Mouse (Mus musculus) G1E (cell line): ENCODE data around the gene Enox1. TPM values are rescaled to one million over a fixed set of nuclear protein-coding genes. Genes with fewer than 3 reads are reported as not detected.

Experiments used
- ATAC-seq: 2 replicates; pipeline ENCODE4 v1.8.0; 2016; ENCODE audit warnings: mild to moderate bottlenecking; ENCODE audit not compliant: insufficient number of reproducible peaks, poor library complexity, low FRiP score, severe bottlenecking; ENCODE audit errors: extremely low read depth
- DNase-seq: peaks from one replicate; pipeline ENCODE4 v3.0.0; 2012; ENCODE audit warnings: low spot score
- H3K27me3 ChIP-seq: 2 replicates; pipeline ENCODE4 v1.6.1; 2012; ENCODE audit warnings: mild to moderate bottlenecking, low read length, inconsistent platforms; ENCODE audit not compliant: insufficient read depth
- H3K36me3 ChIP-seq: replicated peaks from 2 replicates; pipeline ENCODE3; 2012; ENCODE audit warnings: mild to moderate bottlenecking, inconsistent platforms
- H3K4me1 ChIP-seq: 2 replicates; pipeline ENCODE4 v1.6.1; 2012; ENCODE audit warnings: low read depth, low read length, inconsistent platforms, mixed read lengths; ENCODE audit not compliant: insufficient read depth
- H3K4me3 ChIP-seq: 2 replicates; pipeline ENCODE4 v1.5.1; 2012; ENCODE audit warnings: low read depth, mild to moderate bottlenecking, inconsistent platforms, low read length, moderate library complexity, mixed read lengths
- H3K9me3 ChIP-seq: replicated peaks from 2 replicates; pipeline ENCODE4 v1.6.1; 2012; ENCODE audit warnings: inconsistent platforms
- CTCF ChIP-seq: IDR thresholded peaks from 2 replicates; pipeline ENCODE4 v1.5.1; 2012; ENCODE audit warnings: low read depth, low read length, inconsistent platforms, mixed read lengths
- GATA1 ChIP-seq: IDR thresholded peaks from 2 replicates; pipeline ENCODE4 v1.6.1; 2012; ENCODE audit warnings: borderline replicate concordance, low read length, inconsistent platforms, mixed read lengths
- GATA2 ChIP-seq: IDR thresholded peaks from 2 replicates; pipeline ENCODE4 v1.6.1; 2012; ENCODE audit warnings: low read depth, low read length, inconsistent platforms, borderline replicate concordance
- POLR2AphosphoS5 ChIP-seq: IDR thresholded peaks from 2 replicates; pipeline ENCODE4 v1.6.1; 2012; ENCODE audit warnings: low read depth, low read length, inconsistent platforms; ENCODE audit not compliant: insufficient replicate concordance
- TAL1 ChIP-seq: conservative IDR thresholded peaks from 2 replicates; pipeline ENCODE4 v1.6.1; 2012; ENCODE audit warnings: low read depth, low read length, inconsistent platforms, mixed read lengths
- polyA plus RNA-seq: library from polyadenylated mRNA; stranded (reverse); fragments of >175 nt; gene quantifications from 2 replicates; pipeline ENCODE4 v1.2.3, GENCODE M21; 2012
- total RNA-seq, 2 experiments: library from RNA; stranded (forward) in 1 of 2; stranded (reverse) in 1 of 2; fragments of 200-1000 nt in 1 of 2; fragments of >200 nt in 1 of 2; fragmentation: Nextera tagmentation in 1 of 2; gene quantifications; 2 replicates each; pipeline ENCODE4 v1.2.3; 2014 to 2017

Enox1 gene
- total and polyA plus RNA-seq, 3 experiments: 0.05 TPM; not detected in 2

GRCm38 (mm10) chr14:77213210-77213609 is 56.6 kb downstream of the Enox1 start:
- TF ChIP-seq POLR2AphosphoS5 (no peak), CTCF (no peak), TAL1 (no peak), GATA1 (no peak), GATA2 (no peak)

GRCm38 (mm10) chr14:77214848-77215247 is 58.3 kb downstream of the Enox1 start:
- H3K36me3 ChIP-seq: no peaks in the 10 kb centered on the region
- H3K27me3 ChIP-seq: no peaks in the 10 kb centered on the region
- H3K9me3 ChIP-seq: peaks cover 42% of the 10 kb centered on the region
- DNase-seq: no peak
- no peaks in the 10 kb centered on the region for H3K4me1 ChIP-seq
- no peak for ATAC-seq
- no peak for TF ChIP-seq GATA2
- TF ChIP-seq TAL1: no peak
- TF ChIP-seq GATA1: no peak
- no peak for TF ChIP-seq POLR2AphosphoS5
- TF ChIP-seq CTCF: no peak
- no peak overlapping the region for H3K4me3 ChIP-seq

More at GRCm38 (mm10) chr14:77213210-77213609, 56.6 kb downstream of the Enox1 start:
- Histone ChIP-seq H3K4me3 (no peak overlapping the region), H3K27me3 (no peaks in the 10 kb centered on the region), H3K9me3 (peaks cover 41% of the 10 kb centered on the region), H3K4me1 (no peaks in the 10 kb centered on the region), H3K36me3 (no peaks in the 10 kb centered on the region)
- no peak for ATAC-seq
- no peak for DNase-seq

- TF ChIP-seq POLR2AphosphoS5 (no peak), CTCF (no peak), GATA2 (no peak), TAL1 (no peak), GATA1 (no peak)
- H3K36me3 ChIP-seq: no peaks in the 10 kb centered on the region
- H3K27me3 ChIP-seq: no peaks in the 10 kb centered on the region
- no peak overlapping the region for H3K4me3 ChIP-seq
- peaks cover 34% of the 10 kb centered on the region for H3K9me3 ChIP-seq
- ATAC-seq: no peak
- no peak for DNase-seq
- H3K4me1 ChIP-seq: no peaks in the 10 kb centered on the region
Observed at GRCm38 (mm10) chr14:77225346-77225745, 68.8 kb downstream of the Enox1 start.

GRCm38 (mm10) chr14:77238811-77239210 is 82.2 kb downstream of the Enox1 start:
- H3K4me3 ChIP-seq: no peak overlapping the region
- no peaks in the 10 kb centered on the region for H3K27me3 ChIP-seq
- H3K9me3 ChIP-seq: peaks cover 13% of the 10 kb centered on the region
- ATAC-seq (no peak), DNase-seq (no peak)
- H3K4me1 ChIP-seq: no peaks in the 10 kb centered on the region
- TF ChIP-seq POLR2AphosphoS5: no peak
- TF ChIP-seq TAL1: no peak
- no peak for TF ChIP-seq CTCF
- TF ChIP-seq GATA1: no peak
- TF ChIP-seq GATA2: no peak
- no peaks in the 10 kb centered on the region for H3K36me3 ChIP-seq

GRCm38 (mm10) chr14:77239360-77239759 is 82.8 kb downstream of the Enox1 start:
- Histone ChIP-seq H3K27me3 (no peaks in the 10 kb centered on the region), H3K36me3 (no peaks in the 10 kb centered on the region), H3K4me1 (no peaks in the 10 kb centered on the region), H3K4me3 (no peak overlapping the region), H3K9me3 (peaks cover 13% of the 10 kb centered on the region)
- DNase-seq: no peak
- no peak for TF ChIP-seq CTCF
- TF ChIP-seq GATA2: no peak
- no peak for TF ChIP-seq TAL1
- TF ChIP-seq GATA1: no peak
- TF ChIP-seq POLR2AphosphoS5: no peak
- no peak for ATAC-seq

- no peak for DNase-seq
- Histone ChIP-seq H3K4me1 (no peaks in the 10 kb centered on the region), H3K27me3 (no peaks in the 10 kb centered on the region), H3K4me3 (no peak overlapping the region), H3K36me3 (no peaks in the 10 kb centered on the region), H3K9me3 (peaks cover 14% of the 10 kb centered on the region)
- TF ChIP-seq TAL1 (no peak), CTCF (no peak), POLR2AphosphoS5 (no peak), GATA2 (no peak), GATA1 (no peak)
- no peak for ATAC-seq
Observed at GRCm38 (mm10) chr14:77246977-77247376, 90.4 kb downstream of the Enox1 start.

GRCm38 (mm10) chr14:77248426-77248825 is 91.9 kb downstream of the Enox1 start:
- no peaks in the 10 kb centered on the region for H3K36me3 ChIP-seq
- TF ChIP-seq CTCF (no peak), GATA2 (no peak), GATA1 (no peak), TAL1 (no peak), POLR2AphosphoS5 (no peak)
- ATAC-seq (no peak), DNase-seq (no peak)
- no peaks in the 10 kb centered on the region for H3K4me1 ChIP-seq
- H3K9me3 ChIP-seq: peaks cover 17% of the 10 kb centered on the region
- no peak overlapping the region for H3K4me3 ChIP-seq
- H3K27me3 ChIP-seq: no peaks in the 10 kb centered on the region
